Mouse (Mus musculus) embryonic fibroblast, embryonic 13.5 days (primary cell): ENCODE results near the gene Rasl11b.

Experiments used
- CTCF ChIP-seq: IDR thresholded peaks from 2 replicates; pipeline ENCODE4 v1.5.1; 2011; ENCODE audit warnings: mild to moderate bottlenecking, control low read depth, low read length, moderate library complexity, borderline replicate concordance; ENCODE audit not compliant: insufficient read depth
- POLR2A ChIP-seq: IDR thresholded peaks from 2 replicates; pipeline ENCODE4 v1.6.1; 2011; ENCODE audit warnings: low read depth, mild to moderate bottlenecking, control low read depth, low read length, moderate library complexity

DNA sequence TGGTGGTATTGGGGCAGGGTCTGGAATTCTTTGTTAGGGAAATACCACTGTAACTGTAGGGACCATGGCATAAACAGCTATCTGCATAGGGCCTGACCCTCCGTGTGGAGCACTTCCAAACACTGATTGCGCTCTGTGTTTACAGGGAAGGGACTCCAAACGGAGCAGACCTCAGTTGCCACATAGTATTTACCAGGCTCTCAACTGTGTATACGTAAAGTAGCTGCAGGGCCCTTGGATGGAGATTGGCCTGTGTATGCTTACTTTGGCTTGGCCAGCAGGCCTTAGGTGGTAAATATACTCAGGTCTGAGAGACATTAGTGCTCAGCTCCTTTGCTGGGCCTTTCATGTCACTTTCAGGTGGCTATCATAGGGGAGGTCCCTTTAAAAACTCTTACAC lies 7.4 kb downstream of the Rasl11b start:
- no peak for TF ChIP-seq CTCF
- TF ChIP-seq POLR2A, result no peak
